Mouse (Mus musculus): ENCODE measurements around the gene Fam90a1b. TPM values are rescaled to one million over a fixed set of nuclear protein-coding genes. Genes with fewer than 3 reads are reported as not detected.
A peak's percentile ranks its signal among the peaks of the same experiment; 100 is the strongest.
"Not testable (repeated sequence)": the region's sequence is repeated elsewhere in the genome, so short reads cannot be mapped to it uniquely, and the experiment has no call there.

The Fam90a1b gene
- polyA plus RNA-seq (2016; fragmentation: Nextera tagmentation; extraction: Ambion mirVana), result 0.07 and 0.08 TPM in 2 replicates

DNA sequence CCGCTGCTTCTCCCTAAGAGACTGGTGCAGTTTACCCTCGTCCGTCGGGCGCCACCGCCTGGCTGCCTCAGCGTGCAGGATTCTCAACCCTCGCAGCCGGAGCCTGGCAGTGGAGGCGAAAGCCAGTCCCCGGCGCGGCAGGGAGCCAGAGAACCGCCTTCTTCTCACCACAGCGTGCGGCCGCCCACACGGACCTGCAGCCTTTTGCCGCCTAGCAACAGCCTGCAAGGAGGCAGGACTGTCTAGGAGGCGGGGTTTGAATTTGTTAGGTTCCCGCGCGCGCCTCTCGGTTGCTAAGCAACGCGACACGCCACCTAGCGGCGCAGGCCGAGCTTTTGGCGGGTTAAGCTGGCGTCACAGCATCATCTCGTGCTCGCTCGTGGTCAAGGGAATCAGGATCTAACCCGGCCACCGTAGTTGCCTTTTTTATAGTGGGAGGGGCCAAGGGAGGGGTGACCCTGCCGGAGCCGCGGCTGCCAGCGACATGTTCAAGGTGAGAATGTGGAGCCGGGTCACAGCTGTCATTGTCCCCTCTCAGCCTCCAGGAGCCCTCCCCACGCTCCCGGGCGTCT is at the start of gene Fam90a1b, which contains the start of gene Apoo:
TSS of gene Fam90a1b (minus strand) at position 108 of the 572 bp plus-strand sequence.
TSS of gene Apoo (plus strand) at position 448 of the 572 bp plus-strand sequence.
- Histone ChIP-seq H3K36me3 (replicated peaks) (no peaks in the 10 kb centered on the region), H3K27ac (replicated peaks) (peak within 1 kb of the TSS; percentile 76), H3K4me3 (peak within 1 kb of the TSS; percentile 62), H3K9me3 (0 out of 2 replicates have a peak, but pooled peaks cover 4% of the 10 kb centered on the region), H3K27me3 (replicated peaks; ENCODE audit: low read depth, poor library complexity, severe bottlenecking) (peaks cover 96% of the 10 kb centered on the region), H3K4me1 (0 out of 2 replicates have a peak, but pooled peaks cover 5% of the 10 kb centered on the region)
- WGBS, result 16% methylated on average over 46 of the region's 46 CpGs
- DNase-seq (ENCODE audit: low spot score), result peak; percentile 96

DNA sequence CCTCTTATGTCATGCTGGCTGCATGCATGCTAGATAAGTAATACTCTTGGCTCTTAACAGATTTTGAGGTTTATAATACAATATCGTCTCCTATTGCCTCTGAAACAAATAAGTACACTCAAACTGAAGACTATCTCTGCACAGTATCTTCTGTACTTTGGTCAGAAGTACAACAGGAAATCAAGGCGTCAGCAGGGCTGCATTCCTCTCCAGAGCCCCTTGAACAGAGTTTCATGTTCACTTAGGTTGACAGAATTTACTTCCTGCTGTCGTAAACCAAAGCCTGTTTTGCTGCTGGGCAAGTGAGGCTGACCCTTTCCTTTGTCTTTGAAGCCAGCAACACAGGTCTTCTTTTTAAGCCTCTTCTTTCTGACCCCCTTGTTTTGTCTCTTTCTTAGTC is 42.4 kb upstream of the Fam90a1b start:
- Histone ChIP-seq H3K27me3 (replicated peaks; ENCODE audit: low read depth, poor library complexity, severe bottlenecking) (peaks cover 65% of the 10 kb centered on the region), H3K36me3 (replicated peaks) (no peaks in the 10 kb centered on the region), H3K27ac (replicated peaks) (no peak overlapping the region), H3K4me3 (no peak overlapping the region), H3K9me3 (no peaks in the 10 kb centered on the region), H3K4me1 (no peaks in the 10 kb centered on the region)
- 50% methylated on average over 3 of the region's 3 CpGs for WGBS
- DNase-seq (ENCODE audit: low spot score), result no peak

DNA sequence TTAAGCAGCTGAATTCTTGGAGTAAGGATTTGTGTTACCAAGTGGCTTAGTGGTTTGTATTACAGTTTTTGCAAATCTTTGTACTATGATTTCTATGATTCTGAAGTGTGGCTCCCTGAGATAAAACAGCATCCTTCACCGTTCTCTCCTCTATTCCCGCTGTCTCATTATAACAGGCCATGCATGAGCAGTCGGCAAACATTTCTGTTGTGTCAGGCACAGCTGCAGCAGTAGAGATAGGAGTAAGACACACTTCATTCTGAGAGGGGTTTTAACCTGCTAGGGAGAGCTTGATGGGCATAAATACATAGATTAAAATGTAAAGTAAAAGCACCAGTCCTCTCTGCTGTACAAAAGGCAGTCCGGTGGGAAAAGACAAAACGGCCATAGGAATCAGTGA is 12.2 kb upstream of the Fam90a1b start:
- DNase-seq (ENCODE audit: low spot score), result no peak
- peaks cover 16% of the 10 kb centered on the region for H3K36me3 ChIP-seq (replicated peaks)
- no peaks in the 10 kb centered on the region for H3K4me1 ChIP-seq
- no peaks in the 10 kb centered on the region for H3K9me3 ChIP-seq
- no peak overlapping the region for H3K27ac ChIP-seq (replicated peaks)
- WGBS, result 83% methylated on average over 5 of the region's 5 CpGs
- H3K27me3 ChIP-seq (replicated peaks; ENCODE audit: low read depth, poor library complexity, severe bottlenecking), result peaks cover 92% of the 10 kb centered on the region
- H3K4me3 ChIP-seq, result no peak overlapping the region

DNA sequence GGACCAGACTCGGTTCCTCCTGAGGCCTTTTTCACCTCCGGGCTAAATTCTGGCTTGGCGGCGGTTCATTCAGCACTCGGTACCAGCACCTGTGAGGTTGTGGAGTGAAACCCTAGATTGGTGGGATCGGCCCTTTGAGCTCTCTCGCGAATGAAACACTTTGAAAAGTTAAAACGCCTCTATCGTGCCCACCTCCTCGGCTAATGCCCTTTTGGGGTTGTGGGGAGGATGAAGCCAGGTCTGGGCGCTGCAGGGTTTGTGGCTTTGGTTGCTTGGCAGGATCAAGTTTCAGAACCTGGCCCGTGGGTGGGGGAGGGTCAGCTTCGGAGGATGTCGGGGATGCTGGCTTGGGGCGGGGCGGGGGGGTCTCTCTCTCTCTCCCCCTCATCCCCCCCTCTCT is 671 bp upstream of the Fam90a1b start:
- no peaks in the 10 kb centered on the region for H3K36me3 ChIP-seq (replicated peaks)
- 0 out of 2 replicates have a peak, but pooled peaks cover 4% of the 10 kb centered on the region for H3K9me3 ChIP-seq
- H3K4me3 ChIP-seq, result peak overlapping the region; percentile 62
- H3K27me3 ChIP-seq (replicated peaks; ENCODE audit: low read depth, poor library complexity, severe bottlenecking), result peaks cover 96% of the 10 kb centered on the region
- 0 out of 2 replicates have a peak, but pooled peaks cover 5% of the 10 kb centered on the region for H3K4me1 ChIP-seq
- peak overlapping the region; percentile 76 for H3K27ac ChIP-seq (replicated peaks)
- WGBS, result 17% methylated on average over 17 of the region's 17 CpGs
- peak; percentile 56 for DNase-seq (ENCODE audit: low spot score)

DNA sequence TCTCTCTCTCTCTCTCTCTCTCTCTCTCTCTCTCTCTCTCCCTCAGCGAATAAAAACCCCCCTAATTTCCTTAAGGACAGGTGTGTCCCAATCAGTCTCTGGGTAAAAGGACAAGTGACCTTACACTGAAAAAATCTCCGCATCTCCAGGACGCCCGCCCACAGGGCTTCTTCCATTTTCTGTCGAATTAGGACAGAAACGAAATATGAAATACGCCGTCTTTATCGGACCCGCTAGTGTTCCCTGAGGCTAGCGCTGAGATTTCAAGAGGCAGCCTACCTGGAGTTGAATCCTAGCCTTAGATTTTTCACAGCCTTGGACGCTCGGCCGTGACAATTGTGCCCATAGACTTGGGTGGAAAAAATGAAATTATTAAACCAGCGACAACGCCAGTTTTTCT is 548 bp downstream of the Fam90a1b start:
- 19% methylated on average over 16 of the region's 16 CpGs for WGBS
- DNase-seq (ENCODE audit: low spot score), result peak; percentile 20
- Histone ChIP-seq H3K27ac (replicated peaks) (no peak overlapping the region), H3K36me3 (replicated peaks) (no peaks in the 10 kb centered on the region), H3K4me1 (0 out of 2 replicates have a peak, but pooled peaks cover 5% of the 10 kb centered on the region), H3K27me3 (replicated peaks; ENCODE audit: low read depth, poor library complexity, severe bottlenecking) (peaks cover 96% of the 10 kb centered on the region), H3K4me3 (peak overlapping the region; percentile 62), H3K9me3 (0 out of 2 replicates have a peak, but pooled peaks cover 4% of the 10 kb centered on the region)

DNA sequence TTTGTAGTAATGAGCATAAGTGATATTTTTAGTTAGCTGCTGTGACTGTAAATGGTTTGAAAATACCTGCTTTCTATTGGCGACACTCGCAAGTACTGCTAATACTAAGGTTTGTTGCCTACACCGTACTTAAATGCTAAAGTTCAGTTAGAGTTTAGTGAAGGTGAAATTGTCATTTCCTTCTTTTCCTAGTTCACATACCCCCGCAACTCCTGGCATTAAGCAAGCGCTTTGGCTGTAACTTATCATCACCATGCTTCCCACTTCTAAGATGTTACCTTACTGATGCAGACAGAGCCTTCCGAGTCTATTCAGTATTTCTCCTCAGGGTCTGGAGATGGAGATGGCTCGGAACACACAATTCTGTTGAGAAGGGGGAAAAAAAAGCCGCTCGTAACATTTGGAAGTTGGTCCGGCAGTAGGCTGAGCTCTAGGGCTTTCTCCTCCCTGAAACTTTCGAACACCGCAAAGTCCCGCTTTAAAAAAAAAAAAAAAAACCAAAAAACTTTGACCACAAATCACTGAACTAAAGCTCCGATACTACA is 1.1 kb downstream of the Fam90a1b start:
- Histone ChIP-seq H3K9me3 (0 out of 2 replicates have a peak, but pooled peaks cover 4% of the 10 kb centered on the region), H3K4me3 (peak overlapping the region; percentile 62), H3K36me3 (replicated peaks) (no peaks in the 10 kb centered on the region), H3K27me3 (replicated peaks; ENCODE audit: low read depth, poor library complexity, severe bottlenecking) (peaks cover 96% of the 10 kb centered on the region), H3K4me1 (0 out of 2 replicates have a peak, but pooled peaks cover 5% of the 10 kb centered on the region), H3K27ac (replicated peaks) (no peak overlapping the region)
- 21% methylated on average over 14 of the region's 14 CpGs for WGBS
- DNase-seq (ENCODE audit: low spot score), result no peak

DNA sequence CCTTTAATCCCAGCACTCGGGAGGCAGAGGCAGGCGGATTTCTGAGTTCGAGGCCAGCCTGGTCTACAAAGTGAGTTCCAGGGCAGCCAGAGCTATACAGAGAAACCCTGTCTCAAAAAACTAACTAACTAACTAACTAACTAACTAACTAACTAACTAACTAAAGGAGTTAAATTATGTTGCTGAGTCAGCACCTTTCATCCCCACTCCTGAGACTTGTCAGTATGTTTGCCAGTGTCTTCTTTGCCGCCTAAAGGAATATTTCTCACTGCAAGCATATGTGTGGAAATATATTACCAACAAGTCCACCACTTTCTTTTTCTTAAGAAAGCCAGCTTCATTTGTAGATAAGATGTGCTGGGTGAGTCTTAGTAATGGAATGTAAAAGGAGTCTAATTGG is 22.9 kb downstream of the Fam90a1b start:
- H3K27me3 ChIP-seq (replicated peaks; ENCODE audit: low read depth, poor library complexity, severe bottlenecking), result peaks cover 92% of the 10 kb centered on the region
- H3K4me3 ChIP-seq; H3K4me1 ChIP-seq; H3K9me3 ChIP-seq; H3K27ac ChIP-seq (replicated peaks); H3K36me3 ChIP-seq (replicated peaks); DNase-seq (ENCODE audit: low spot score): not testable (repeated sequence)
- 89% methylated on average over 4 of the region's 4 CpGs for WGBS

DNA sequence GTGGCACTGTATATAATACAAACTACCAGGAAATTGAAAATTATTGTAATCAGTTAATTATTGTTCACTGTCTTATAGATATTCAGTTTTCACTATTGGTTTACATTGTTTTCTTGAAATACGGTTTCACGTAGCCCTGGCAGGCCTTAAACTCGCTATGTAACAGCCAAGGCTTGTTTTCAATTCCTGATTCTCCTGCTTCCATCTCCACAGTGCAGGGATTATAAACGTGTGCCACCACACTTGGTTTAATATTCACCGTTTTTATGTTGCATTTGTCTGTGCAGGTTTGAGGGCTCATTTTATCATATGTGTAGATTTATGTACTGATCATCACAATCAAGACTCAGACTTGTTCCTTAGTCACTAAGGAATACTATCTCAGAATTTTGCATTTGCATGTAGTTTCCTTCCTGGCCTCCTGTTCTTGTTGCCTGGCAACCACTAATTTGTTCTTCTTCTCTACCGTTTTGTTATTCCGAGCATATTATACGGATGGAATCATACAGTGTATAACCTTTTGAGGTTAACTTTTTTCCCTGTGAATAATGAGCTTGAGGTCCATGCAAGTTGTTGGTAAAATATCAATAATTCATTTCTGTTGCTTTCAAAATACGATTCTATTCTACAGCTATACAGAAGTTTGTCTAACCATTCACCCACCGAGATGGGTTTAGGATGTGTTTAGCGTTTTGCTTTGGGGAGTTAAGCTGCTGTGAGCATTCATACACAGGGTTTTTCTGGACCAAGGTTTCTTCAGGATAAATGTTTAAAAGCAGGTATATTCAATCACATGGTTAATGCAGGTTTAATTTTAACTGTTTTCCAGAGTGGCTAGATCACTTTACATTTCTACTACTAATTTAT is 45.3 kb downstream of the Fam90a1b start:
- H3K4me3 ChIP-seq, result no peak overlapping the region
- H3K9me3 ChIP-seq, result no peaks in the 10 kb centered on the region
- no peaks in the 10 kb centered on the region for H3K4me1 ChIP-seq
- no peaks in the 10 kb centered on the region for H3K36me3 ChIP-seq (replicated peaks)
- H3K27ac ChIP-seq (replicated peaks), result no peak overlapping the region
- peaks cover 94% of the 10 kb centered on the region for H3K27me3 ChIP-seq (replicated peaks; ENCODE audit: low read depth, poor library complexity, severe bottlenecking)
- 84% methylated on average over 11 of the region's 11 CpGs for WGBS
- DNase-seq (ENCODE audit: low spot score), result no peak

Small RNA genes within 50 kb of the gene (microRNA-seq; reads per million reads assigned to microRNA genes)
- gene Gm44477, result not detected

Other genes with a start within 250 kb of the Fam90a1b start
- gene Zfx, start 243.1 kb downstream of the Fam90a1b start, polyA plus RNA-seq (2016; fragmentation: Nextera tagmentation; extraction: Ambion mirVana), result 26.2 and 29.3 TPM in 2 replicates
- 108 and 112 TPM in 2 replicates for gene Eif2s3x, start 153.9 kb downstream of the Fam90a1b start, polyA plus RNA-seq (2016; fragmentation: Nextera tagmentation; extraction: Ambion mirVana)
- 7.2 TPM in 2 replicates for gene Klhl15, start 132.2 kb downstream of the Fam90a1b start, polyA plus RNA-seq (2016; fragmentation: Nextera tagmentation; extraction: Ambion mirVana)
- 97.9 and 105 TPM in 2 replicates for gene Apoo, start 340 bp upstream of the Fam90a1b start, polyA plus RNA-seq (2016; fragmentation: Nextera tagmentation; extraction: Ambion mirVana)
- gene Maged1, start 175.4 kb upstream of the Fam90a1b start, polyA plus RNA-seq (2016; fragmentation: Nextera tagmentation; extraction: Ambion mirVana), result 696 and 702 TPM in 2 replicates

Measured in embryonic facial prominence, embryonic 10.5 days (tissue).